Comparison of ENCODE assay signal across 24 mouse cellular contexts in genomic region chr2:157417229-157417628, GRCm38 (mm10). TPM values are rescaled to one million over a fixed set of nuclear protein-coding genes. Genes with fewer than 3 reads are reported as not detected.
DNase-seq lines count a peak whose midpoint lies in the region; ATAC-seq and TF ChIP-seq lines count a peak whose summit lies in the region.
"Had no signal": no experiment of that assay in that cellular context is flagged by ENCODE, and none has a peak within 500 bp of the region (broad histone marks: within the 10 kb centered on the region; RNA-seq: fewer than 3 reads in every experiment).

No protein-coding gene starts in this region.

- H3K27ac ChIP-seq in hindbrain, embryonic 10.5 days: peak overlapping the region; percentile 79
- no peak overlapping the region for H3K27ac ChIP-seq in hindbrain, embryonic 11.5 days (ENCODE audit: low read depth, low read length)
- peak overlapping the region; percentile 3; the same call in 1 of the 2 replicates for H3K27ac ChIP-seq in midbrain, postnatal 0 days (ENCODE audit: low read depth, low read length)
- no peak overlapping the region for H3K27ac ChIP-seq in midbrain, embryonic 13.5 days
- H3K27ac ChIP-seq in hindbrain, embryonic 14.5 days: no peak overlapping the region
- H3K27ac ChIP-seq: heart, embryonic 15.5 days; layer of hippocampus, adult 2 months; left cerebral cortex, adult 2 months; limb, embryonic 12.5 days; liver, embryonic 13.5 days had no signal

- H3K36me3 ChIP-seq in hindbrain, embryonic 10.5 days: no peaks in the 10 kb centered on the region
- no peaks in the 10 kb centered on the region for H3K36me3 ChIP-seq in hindbrain, embryonic 11.5 days (ENCODE audit: control insufficient read depth, insufficient read depth, low read length)
- no peaks in the 10 kb centered on the region for H3K36me3 ChIP-seq in midbrain, postnatal 0 days (ENCODE audit: insufficient read depth, low read length)
- no peaks in the 10 kb centered on the region for H3K36me3 ChIP-seq in midbrain, embryonic 13.5 days
- H3K36me3 ChIP-seq in hindbrain, embryonic 14.5 days (replicated peaks; ENCODE audit: control insufficient read depth, insufficient read depth): no peaks in the 10 kb centered on the region
- H3K36me3 ChIP-seq: heart, embryonic 15.5 days; limb, embryonic 12.5 days; liver, embryonic 13.5 days had no signal

- no peak overlapping the region for H3K4me3 ChIP-seq in hindbrain, embryonic 10.5 days
- no peak overlapping the region for H3K4me3 ChIP-seq in hindbrain, embryonic 11.5 days (ENCODE audit: low read depth, low read length)
- no peak overlapping the region for H3K4me3 ChIP-seq in midbrain, postnatal 0 days (ENCODE audit: low read depth, low read length)
- no peak overlapping the region for H3K4me3 ChIP-seq in midbrain, embryonic 13.5 days (replicated peaks)
- no peak overlapping the region for H3K4me3 ChIP-seq in hindbrain, embryonic 14.5 days (replicated peaks; ENCODE audit: low read length)
- H3K4me3 ChIP-seq: heart, embryonic 15.5 days; layer of hippocampus, adult 2 months; left cerebral cortex, adult 2 months; limb, embryonic 12.5 days; liver, embryonic 13.5 days; myocyte had no signal

- no peak for DNase-seq in hindbrain, embryonic 10.5 days (ENCODE audit: low spot score)
- DNase-seq in hindbrain, embryonic 11.5 days (ENCODE audit: low spot score): no peak
- peak; percentile 58 for DNase-seq in midbrain, postnatal 0 days (ENCODE audit: low spot score)
- no peak for DNase-seq in hindbrain, embryonic 14.5 days (ENCODE audit: low spot score)
- DNase-seq in adrenal gland, adult 18-20 months (ENCODE audit: low spot score in 2 of 2): no peak
- DNase-seq in B cell, adult 2 months: no peak
- DNase-seq: adrenal gland, postnatal 10 days; cerebellum, adult 11-12 months; cerebellum, postnatal 14 days; gastrocnemius, postnatal 10 days; heart, adult 18-20 months; kidney, adult 11 months; liver, embryonic 13.5 days; lung, embryonic 14.5 days; lung, postnatal 36 days; right cerebral cortex, postnatal 14 days; thymus, adult 2 months had no signal

- H3K4me1 ChIP-seq in hindbrain, embryonic 10.5 days (replicated peaks): peaks cover 43% of the 10 kb centered on the region
- H3K4me1 ChIP-seq in hindbrain, embryonic 11.5 days (replicated peaks; ENCODE audit: control insufficient read depth, insufficient read depth, low read length): peaks cover 6% of the 10 kb centered on the region
- H3K4me1 ChIP-seq in midbrain, postnatal 0 days (ENCODE audit: insufficient read depth, low read length): peaks cover 7% of the 10 kb centered on the region; the same call in 1 of the 2 replicates
- H3K4me1 ChIP-seq in midbrain, embryonic 13.5 days (replicated peaks): peaks cover 15% of the 10 kb centered on the region
- H3K4me1 ChIP-seq in hindbrain, embryonic 14.5 days (replicated peaks; ENCODE audit: control insufficient read depth, insufficient read depth, low read length): peaks cover 9% of the 10 kb centered on the region

- peaks cover 25% of the 10 kb centered on the region; the same call in 1 of the 2 replicates for H3K27me3 ChIP-seq in hindbrain, embryonic 10.5 days (ENCODE audit: insufficient read depth, poor library complexity, severe bottlenecking)
- no peaks in the 10 kb centered on the region; the same call in 1 of the 2 replicates for H3K27me3 ChIP-seq in hindbrain, embryonic 11.5 days (ENCODE audit: control insufficient read depth, insufficient read depth, low read length)
- no peaks in the 10 kb centered on the region for H3K27me3 ChIP-seq in midbrain, postnatal 0 days (ENCODE audit: insufficient read depth, low read length)
- no peaks in the 10 kb centered on the region for H3K27me3 ChIP-seq in midbrain, embryonic 13.5 days
- H3K27me3 ChIP-seq in hindbrain, embryonic 14.5 days (ENCODE audit: control insufficient read depth, insufficient read depth, low read length): no peaks in the 10 kb centered on the region
- H3K27me3 ChIP-seq: heart, embryonic 15.5 days; limb, embryonic 12.5 days; Patski had no signal

- 61% methylated on average over 6 of the region's 6 CpGs for WGBS in hindbrain, embryonic 10.5 days
- 65% methylated on average over 6 of the region's 6 CpGs for WGBS in hindbrain, embryonic 11.5 days
- WGBS in midbrain, postnatal 0 days: 56% methylated on average over 6 of the region's 6 CpGs
- WGBS in midbrain, embryonic 13.5 days: 74% methylated on average over 6 of the region's 6 CpGs
- 59% methylated on average over 6 of the region's 6 CpGs for WGBS in hindbrain, embryonic 14.5 days

- TF ChIP-seq CTCF in midbrain, postnatal 0 days (IDR thresholded peaks at IDR 0.05): no peak

- H3K4me2 ChIP-seq in hindbrain, embryonic 11.5 days (replicated peaks; ENCODE audit: low read depth, low read length): no peak overlapping the region
- no peak overlapping the region for H3K4me2 ChIP-seq in midbrain, postnatal 0 days (ENCODE audit: low read depth, low read length, poor library complexity, severe bottlenecking)
- no peak overlapping the region for H3K4me2 ChIP-seq in midbrain, embryonic 13.5 days (replicated peaks)
- no peak overlapping the region for H3K4me2 ChIP-seq in hindbrain, embryonic 14.5 days (replicated peaks)
- H3K4me2 ChIP-seq: heart, embryonic 15.5 days; limb, embryonic 12.5 days; liver, embryonic 13.5 days; lung, embryonic 14.5 days had no signal

- H3K9ac ChIP-seq in hindbrain, embryonic 11.5 days (ENCODE audit: low read depth, low read length): no peak overlapping the region
- H3K9ac ChIP-seq in midbrain, postnatal 0 days (replicated peaks; ENCODE audit: low read length, poor library complexity, severe bottlenecking): no peak overlapping the region
- no peak overlapping the region for H3K9ac ChIP-seq in midbrain, embryonic 13.5 days (replicated peaks)
- no peak overlapping the region for H3K9ac ChIP-seq in hindbrain, embryonic 14.5 days
- H3K9ac ChIP-seq: heart, embryonic 15.5 days; limb, embryonic 12.5 days; liver, embryonic 13.5 days; lung, embryonic 14.5 days had no signal

- no peak for ATAC-seq in hindbrain, embryonic 11.5 days (ENCODE audit: low FRiP score)
- ATAC-seq in midbrain, postnatal 0 days (ENCODE audit: low FRiP score): peak; percentile 46; the same call in 1 of the 2 replicates
- ATAC-seq in midbrain, embryonic 13.5 days: no peak
- 0 out of 2 replicates have a peak, but pooled peaks have one; percentile 25 for ATAC-seq in hindbrain, embryonic 14.5 days (ENCODE audit: low FRiP score)
- ATAC-seq: Patski had no signal

- no peaks in the 10 kb centered on the region for H3K9me3 ChIP-seq in hindbrain, embryonic 10.5 days
- no peaks in the 10 kb centered on the region for H3K9me3 ChIP-seq in hindbrain, embryonic 11.5 days (ENCODE audit: control insufficient read depth, low read length)
- no peaks in the 10 kb centered on the region for H3K9me3 ChIP-seq in midbrain, postnatal 0 days (ENCODE audit: low read length)
- no peaks in the 10 kb centered on the region for H3K9me3 ChIP-seq in midbrain, embryonic 13.5 days
- H3K9me3 ChIP-seq in hindbrain, embryonic 14.5 days (ENCODE audit: control insufficient read depth, low read length): no peaks in the 10 kb centered on the region
- H3K9me3 ChIP-seq: heart, embryonic 15.5 days; limb, embryonic 12.5 days; liver, embryonic 13.5 days had no signal

RNA-seq across cellular contexts. Expression of gene Src, which starts 1.0 kb away (rescaled TPM):
- polyA plus RNA-seq in hindbrain, embryonic 10.5 days (2016; fragmentation: Nextera tagmentation; extraction: Ambion mirVana): 20.8 and 29.3 TPM in 2 replicates
- polyA plus RNA-seq in hindbrain, embryonic 11.5 days (2014; fragmentation: Nextera tagmentation; extraction: Ambion mirVana): 13.0 and 14.4 TPM in 2 replicates
- 129 and 137 TPM in 2 replicates for total RNA-seq in midbrain, postnatal 0 days (2014; rRNA removed)
- 26.1 and 26.6 TPM in 2 replicates for polyA plus RNA-seq in midbrain, postnatal 0 days (2015; fragmentation: Nextera tagmentation; extraction: Ambion mirVana)
- 31.6 and 39.1 TPM in 2 replicates for polyA plus RNA-seq in midbrain, embryonic 13.5 days (2015; fragmentation: Nextera tagmentation; extraction: Ambion mirVana)
- polyA plus RNA-seq in hindbrain, embryonic 14.5 days (2014; fragmentation: Nextera tagmentation; extraction: Ambion mirVana): 24.8 and 30.1 TPM in 2 replicates
- total RNA-seq in adrenal gland, adult 18-20 months (2021): 10 to 100 TPM; 11.8 to 13.8 TPM

RNA-seq across cellular contexts. Expression of gene Manbal, which starts 49.8 kb away (rescaled TPM):
- polyA plus RNA-seq in hindbrain, embryonic 10.5 days (2016; fragmentation: Nextera tagmentation; extraction: Ambion mirVana): 67.0 and 85.8 TPM in 2 replicates
- 36.2 and 37.2 TPM in 2 replicates for polyA plus RNA-seq in hindbrain, embryonic 11.5 days (2014; fragmentation: Nextera tagmentation; extraction: Ambion mirVana)
- 70.8 and 70.9 TPM in 2 replicates for total RNA-seq in midbrain, postnatal 0 days (2014; rRNA removed)
- 129 and 132 TPM in 2 replicates for polyA plus RNA-seq in midbrain, postnatal 0 days (2015; fragmentation: Nextera tagmentation; extraction: Ambion mirVana)
- 88.1 and 91.0 TPM in 2 replicates for polyA plus RNA-seq in midbrain, embryonic 13.5 days (2015; fragmentation: Nextera tagmentation; extraction: Ambion mirVana)
- polyA plus RNA-seq in hindbrain, embryonic 14.5 days (2014; fragmentation: Nextera tagmentation; extraction: Ambion mirVana): 53.3 and 58.1 TPM in 2 replicates
- 10 to 100 TPM; 27.6 to 28.1 TPM for total RNA-seq in adrenal gland, adult 18-20 months (2021)

Comparison
In these comparisons a context has a peak if more than half of its experiments do, and no peak if none do; other contexts are left out.
1. H3K27ac ChIP-seq: peak in hindbrain, embryonic 10.5 days (single experiment) and midbrain, postnatal 0 days (single experiment); none in hindbrain, embryonic 11.5 days (single experiment), midbrain, embryonic 13.5 days (single experiment) and hindbrain, embryonic 14.5 days (single experiment).
2. ATAC-seq: peak in midbrain, postnatal 0 days (single experiment) and hindbrain, embryonic 14.5 days (single experiment); none in hindbrain, embryonic 11.5 days (single experiment) and midbrain, embryonic 13.5 days (single experiment).